Mouse (Mus musculus): ENCODE results near the gene Naxd.
"Not testable (repeated sequence)": the region's sequence is repeated elsewhere in the genome, so short reads cannot be mapped to it uniquely, and the experiment has no call there.

The Naxd gene

GRCm38 (mm10) chr8:11497017-11497990, at the start of gene Naxd:
Naxd (plus strand) TSS chr8:11497506.
- peak; percentile 83 for DNase-seq (ENCODE audit: low read depth, low spot score)

DNA sequence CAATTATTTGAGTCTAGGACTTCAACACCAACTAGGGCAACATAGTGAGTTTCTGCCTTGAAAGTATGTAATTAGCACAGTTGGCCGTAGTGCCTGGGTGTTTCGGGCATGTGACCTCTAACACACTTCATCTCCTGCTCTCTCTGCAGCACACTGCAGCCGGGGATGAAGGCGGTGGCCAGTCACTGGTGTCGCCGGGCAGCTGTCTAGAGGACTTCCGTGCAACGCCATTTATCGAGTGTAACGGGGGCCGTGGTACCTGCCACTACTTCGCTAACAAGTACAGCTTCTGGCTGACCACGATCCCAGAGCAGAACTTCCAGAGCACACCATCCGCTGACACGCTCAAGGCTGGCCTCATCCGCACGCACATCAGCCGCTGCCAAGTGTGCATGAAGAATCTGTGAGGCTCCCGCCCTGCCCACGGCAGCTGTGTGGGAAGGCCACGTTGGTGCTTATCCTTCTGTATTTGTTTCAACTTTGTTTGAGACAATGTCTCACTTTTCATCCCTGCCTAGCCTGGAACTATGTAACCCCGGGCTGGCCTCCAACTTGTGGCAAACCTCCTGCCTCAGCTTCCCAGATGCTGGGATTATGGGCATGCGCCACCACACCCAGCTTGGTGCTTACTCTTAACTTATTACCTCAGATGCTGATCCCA, 49.3 kb upstream of the Naxd start:
- DNase-seq (ENCODE audit: low read depth, low spot score): no peak

- DNase-seq (ENCODE audit: low read depth, low spot score): peak; percentile 42
Measured at GRCm38 (mm10) chr8:11450184-11451113, 46.9 kb upstream of the Naxd start.

GRCm38 (mm10) chr8:11452152-11452551, 45.2 kb upstream of the Naxd start:
- DNase-seq (ENCODE audit: low read depth, low spot score): no peak

DNA sequence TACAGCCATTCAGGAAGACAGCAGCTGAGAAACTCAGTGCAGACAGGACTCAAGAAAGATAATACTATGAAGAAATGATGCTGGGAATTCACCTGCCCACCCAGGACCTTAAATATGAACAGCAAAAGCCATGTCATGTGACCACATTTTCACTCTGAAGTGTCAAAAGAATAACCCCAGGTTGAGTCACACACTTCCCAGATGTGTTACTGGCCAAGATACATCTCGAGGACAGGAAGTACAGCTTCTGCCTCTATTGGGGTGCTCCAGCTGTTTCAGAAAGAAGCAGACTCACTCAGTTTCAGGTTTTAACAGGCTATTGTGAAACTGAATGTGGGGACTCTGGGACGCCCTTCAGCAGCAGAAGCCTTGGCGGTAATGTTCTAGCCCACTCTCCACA, 44.7 kb upstream of the Naxd start:
- DNase-seq (ENCODE audit: low read depth, low spot score): no peak

- DNase-seq (ENCODE audit: low read depth, low spot score): no peak
Measured at GRCm38 (mm10) chr8:11452974-11453373, 44.3 kb upstream of the Naxd start.

- DNase-seq (ENCODE audit: low read depth, low spot score): no peak
Measured at GRCm38 (mm10) chr8:11454228-11454627, 43.1 kb upstream of the Naxd start.

DNA sequence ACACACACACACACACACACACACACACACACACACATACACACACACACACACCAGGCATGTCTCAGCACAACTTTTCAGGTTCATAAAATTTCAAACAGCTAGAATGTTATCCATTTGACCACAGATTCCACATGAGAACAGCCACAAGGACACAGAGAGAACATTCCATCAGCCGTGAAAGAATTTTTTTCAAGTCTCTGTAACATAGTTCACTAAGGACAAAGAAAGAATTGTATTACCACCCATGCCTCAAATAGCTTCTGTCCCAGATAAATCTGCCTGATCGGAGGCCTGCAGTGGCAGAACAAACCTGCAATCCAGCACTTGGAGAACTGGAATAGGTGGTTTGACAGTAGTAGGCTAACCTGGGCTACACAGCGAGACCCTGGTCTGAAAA, 40.0 kb upstream of the Naxd start:
- DNase-seq (ENCODE audit: low read depth, low spot score): no peak

- no peak for DNase-seq (ENCODE audit: low read depth, low spot score)
Measured at GRCm38 (mm10) chr8:11457981-11458836, 39.1 kb upstream of the Naxd start.

DNA sequence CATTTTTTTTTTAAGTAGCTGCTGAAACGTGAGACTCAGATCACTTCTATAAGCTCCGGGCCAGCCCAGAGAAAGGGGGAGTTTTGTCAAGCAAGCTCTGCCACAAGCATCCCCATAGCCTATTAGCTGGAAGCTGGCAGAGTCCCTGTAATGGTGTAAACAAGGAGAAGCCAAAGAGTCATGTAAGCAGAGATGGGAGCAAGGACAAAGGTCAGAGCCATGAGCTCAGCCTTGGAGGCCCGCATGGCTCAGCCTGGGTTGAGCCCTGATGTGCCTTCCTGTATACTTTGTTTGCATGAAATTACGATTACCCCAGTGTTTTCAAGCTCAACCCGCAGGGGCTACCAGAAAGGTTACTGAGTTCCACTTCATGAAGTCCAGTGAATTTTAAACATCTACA, 38.3 kb upstream of the Naxd start:
- DNase-seq (ENCODE audit: low read depth, low spot score): no peak

DNA sequence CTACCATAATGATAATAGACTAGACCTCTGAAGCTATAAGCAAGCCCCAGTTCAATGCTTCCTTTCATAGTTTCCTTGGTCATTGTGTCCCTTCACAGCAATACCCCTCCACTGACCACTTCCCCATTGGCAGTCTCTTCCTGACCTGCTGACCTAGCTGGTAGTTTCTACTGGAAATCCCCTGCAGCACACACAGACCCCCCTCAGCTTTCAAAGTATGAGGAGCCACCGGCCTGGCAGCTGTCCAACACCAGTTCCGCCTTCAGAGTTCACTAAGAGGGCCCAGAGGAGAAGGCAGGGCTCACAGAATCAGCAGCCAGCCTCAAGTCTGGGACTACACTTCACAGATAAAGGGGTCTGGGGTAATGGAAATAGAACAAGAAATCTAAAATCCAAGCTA, 36.4 kb upstream of the Naxd start:
- no peak for DNase-seq (ENCODE audit: low read depth, low spot score)

GRCm38 (mm10) chr8:11461847-11462246, 35.5 kb upstream of the Naxd start:
- no peak for DNase-seq (ENCODE audit: low read depth, low spot score)

GRCm38 (mm10) chr8:11462641-11463040, 34.7 kb upstream of the Naxd start:
- no peak for DNase-seq (ENCODE audit: low read depth, low spot score)

DNA sequence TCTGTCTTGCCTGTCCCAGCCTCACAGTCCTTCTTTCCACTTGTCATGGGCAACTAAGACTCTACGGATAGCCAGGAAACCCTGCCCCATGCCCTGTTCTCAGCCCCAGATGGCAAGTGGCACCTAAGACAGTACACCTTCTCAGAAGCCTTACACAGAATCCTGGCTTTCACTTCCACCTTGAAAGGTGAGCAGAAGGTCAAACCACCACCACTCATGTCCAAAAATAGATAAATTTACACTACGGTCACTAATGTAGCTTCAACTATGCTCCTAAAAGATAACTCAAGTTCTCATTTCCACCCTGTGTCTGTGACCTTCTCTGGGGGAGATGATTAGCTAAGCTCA, 33.8 kb upstream of the Naxd start:
- no peak for DNase-seq (ENCODE audit: low read depth, low spot score)

GRCm38 (mm10) chr8:11463889-11464706, 33.2 kb upstream of the Naxd start:
- no peak for DNase-seq (ENCODE audit: low read depth, low spot score)

DNA sequence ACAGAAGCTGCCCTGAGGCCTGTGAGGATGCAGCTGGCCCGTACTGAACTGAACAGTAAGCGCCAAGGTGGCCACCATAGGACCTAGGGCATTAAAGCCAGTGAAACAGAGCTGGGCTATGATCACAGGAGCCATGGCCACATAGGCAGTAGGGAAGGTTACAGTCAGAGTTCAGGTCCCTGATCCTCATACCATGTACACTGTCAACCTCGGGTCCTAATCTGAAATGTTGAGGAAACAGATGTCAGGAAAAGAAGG, 32.7 kb upstream of the Naxd start:
- no peak for DNase-seq (ENCODE audit: low read depth, low spot score)

- DNase-seq (ENCODE audit: low read depth, low spot score): no peak
Measured at GRCm38 (mm10) chr8:11465619-11466018, 31.7 kb upstream of the Naxd start.

DNA sequence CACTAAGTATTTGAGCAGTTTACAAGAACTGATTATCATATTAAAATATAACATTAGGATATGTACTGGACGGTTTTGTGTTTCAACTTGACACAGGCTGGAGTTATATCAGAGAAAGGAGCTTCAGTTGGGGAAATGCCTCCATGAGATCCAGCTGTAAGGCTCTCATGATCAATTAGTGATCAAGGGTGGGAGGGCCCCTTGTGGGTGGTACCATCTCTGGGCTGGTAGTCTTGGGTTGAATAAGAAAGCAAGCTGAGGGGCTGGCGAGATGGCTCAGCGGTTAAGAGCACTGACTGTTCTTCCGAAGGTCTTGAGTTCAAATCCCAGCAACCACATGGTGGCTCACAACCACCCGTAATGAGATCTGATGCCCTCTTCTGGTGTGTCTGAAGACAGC, 30.8 kb upstream of the Naxd start:
- not testable (repeated sequence) for DNase-seq (ENCODE audit: low read depth, low spot score)

- peak; percentile 46 for DNase-seq (ENCODE audit: low read depth, low spot score)
Measured at GRCm38 (mm10) chr8:11469095-11469494, 28.2 kb upstream of the Naxd start.

- no peak for DNase-seq (ENCODE audit: low read depth, low spot score)
Measured at GRCm38 (mm10) chr8:11470694-11471093, 26.6 kb upstream of the Naxd start.

Measured in forelimb bud, embryonic 11.5 days (tissue).